Mouse (Mus musculus): Measurements from ENCODE around the gene Rinl.

Rinl gene

GRCm38 (mm10) chr7:28809401-28810089, 20.8 kb downstream of the Rinl start:
- peak; percentile 56 for DNase-seq (ENCODE audit: low spot score)

GRCm38 (mm10) chr7:28810107-28811066, 21.6 kb downstream of the Rinl start:
- DNase-seq (ENCODE audit: low spot score): peak; percentile 97

- peak; percentile 93 for DNase-seq (ENCODE audit: low spot score)
These were observed 22.5 kb downstream of the Rinl start for GRCm38 (mm10) chr7:28811228-28811627.

GRCm38 (mm10) chr7:28811640-28812275, 23.0 kb downstream of the Rinl start:
- DNase-seq (ENCODE audit: low spot score): no peak

GRCm38 (mm10) chr7:28812436-28812835, 23.7 kb downstream of the Rinl start:
- no peak for DNase-seq (ENCODE audit: low spot score)

GRCm38 (mm10) chr7:28812949-28813348, 24.2 kb downstream of the Rinl start:
- no peak for DNase-seq (ENCODE audit: low spot score)

GRCm38 (mm10) chr7:28814306-28815034, 25.7 kb downstream of the Rinl start:
- no peak for DNase-seq (ENCODE audit: low spot score)

- no peak for DNase-seq (ENCODE audit: low spot score)
These were observed 26.5 kb downstream of the Rinl start for GRCm38 (mm10) chr7:28815230-28815629.

GRCm38 (mm10) chr7:28816201-28816600, 27.4 kb downstream of the Rinl start:
- DNase-seq (ENCODE audit: low spot score): no peak

- DNase-seq (ENCODE audit: low spot score): no peak
These were observed 28.2 kb downstream of the Rinl start for GRCm38 (mm10) chr7:28816920-28817319.

GRCm38 (mm10) chr7:28817524-28817923, 28.8 kb downstream of the Rinl start:
- no peak for DNase-seq (ENCODE audit: low spot score)

- no peak for DNase-seq (ENCODE audit: low spot score)
These were observed 29.2 kb downstream of the Rinl start for GRCm38 (mm10) chr7:28817957-28818356.

GRCm38 (mm10) chr7:28818436-28818835, 29.7 kb downstream of the Rinl start:
- DNase-seq (ENCODE audit: low spot score): no peak

- DNase-seq (ENCODE audit: low spot score): no peak
These were observed 30.2 kb downstream of the Rinl start for GRCm38 (mm10) chr7:28818861-28819452.

GRCm38 (mm10) chr7:28819571-28819970, 30.8 kb downstream of the Rinl start:
- no peak for DNase-seq (ENCODE audit: low spot score)

GRCm38 (mm10) chr7:28820358-28821260, 31.8 kb downstream of the Rinl start:
- no peak for DNase-seq (ENCODE audit: low spot score)

- DNase-seq (ENCODE audit: low spot score): no peak
These were observed 32.6 kb downstream of the Rinl start for GRCm38 (mm10) chr7:28821261-28821831.

- no peak for DNase-seq (ENCODE audit: low spot score)
These were observed 33.8 kb downstream of the Rinl start for GRCm38 (mm10) chr7:28822556-28822955.

- no peak for DNase-seq (ENCODE audit: low spot score)
These were observed 34.5 kb downstream of the Rinl start for GRCm38 (mm10) chr7:28822993-28823903.
